Mouse (Mus musculus) activated CD4-positive, CD25-positive, alpha-beta regulatory T cell (primary cell): ENCODE results near the gene Henmt1. TPM values are rescaled to one million over a fixed set of nuclear protein-coding genes. Genes with fewer than 3 reads are reported as not detected.

Experiments
- polyA plus RNA-seq, 2 experiments: library from polyadenylated mRNA; unstranded; fragments of 100-300 nt; shearing (Covaris generic); gene quantifications; one replicate each; pipeline ENCODE4 v1.2.1; 2017

The Henmt1 gene
- under 1 TPM in 1 of 2 experiments, not detected in 1; 0.32 TPM for polyA plus RNA-seq

DNA sequence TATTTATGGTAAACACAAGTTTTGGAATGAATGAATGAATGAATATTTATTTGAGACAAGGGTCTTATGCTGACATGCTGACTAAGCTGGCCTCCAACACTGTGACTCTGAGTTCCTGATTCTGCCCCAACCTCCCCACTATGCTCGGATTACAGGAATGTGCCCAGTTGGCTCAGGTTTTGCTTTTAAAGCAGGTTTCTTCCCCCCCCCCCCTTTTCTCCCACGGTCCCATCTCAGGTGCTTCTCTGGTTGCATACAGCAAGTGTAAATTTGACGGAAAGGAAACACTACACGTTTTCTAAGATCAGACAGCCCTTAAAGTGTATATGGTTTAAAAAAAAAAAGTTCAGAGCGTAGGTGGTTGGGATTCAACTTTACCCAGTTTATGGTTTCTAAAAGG lies at the start of gene Henmt1:
TSS of gene Henmt1 (plus strand) at position 301 of the 400 bp plus-strand sequence.

DNA sequence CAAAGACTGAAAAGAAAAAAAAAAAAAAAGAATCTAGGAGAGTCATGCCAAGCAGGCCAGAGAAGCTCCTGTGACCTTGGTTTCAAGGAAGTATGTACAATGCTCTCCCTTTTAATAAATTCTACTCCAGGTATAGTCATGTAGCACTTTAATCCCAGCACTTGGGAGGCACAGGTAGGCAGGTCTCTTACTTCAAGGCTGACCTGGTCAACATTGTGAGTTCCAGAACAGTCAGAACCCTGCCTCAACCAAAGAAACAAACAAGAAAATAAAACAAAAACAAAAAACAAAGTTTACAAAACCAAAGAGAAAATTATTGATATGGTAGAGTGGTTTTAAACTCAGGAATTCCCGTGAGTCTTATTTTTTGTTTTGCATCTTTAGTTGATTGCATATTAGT lies 49.8 kb upstream of the Henmt1 start, which contains the start of gene Fndc7:
TSS of gene Fndc7 (minus strand) at position 101 of the 400 bp plus-strand sequence.

GRCm38 (mm10) chr3:108911548-108912413 lies 27.9 kb upstream of the Henmt1 start, which contains the start of gene Prpf38b:
Prpf38b (minus strand) TSS chr3:108911727.

DNA sequence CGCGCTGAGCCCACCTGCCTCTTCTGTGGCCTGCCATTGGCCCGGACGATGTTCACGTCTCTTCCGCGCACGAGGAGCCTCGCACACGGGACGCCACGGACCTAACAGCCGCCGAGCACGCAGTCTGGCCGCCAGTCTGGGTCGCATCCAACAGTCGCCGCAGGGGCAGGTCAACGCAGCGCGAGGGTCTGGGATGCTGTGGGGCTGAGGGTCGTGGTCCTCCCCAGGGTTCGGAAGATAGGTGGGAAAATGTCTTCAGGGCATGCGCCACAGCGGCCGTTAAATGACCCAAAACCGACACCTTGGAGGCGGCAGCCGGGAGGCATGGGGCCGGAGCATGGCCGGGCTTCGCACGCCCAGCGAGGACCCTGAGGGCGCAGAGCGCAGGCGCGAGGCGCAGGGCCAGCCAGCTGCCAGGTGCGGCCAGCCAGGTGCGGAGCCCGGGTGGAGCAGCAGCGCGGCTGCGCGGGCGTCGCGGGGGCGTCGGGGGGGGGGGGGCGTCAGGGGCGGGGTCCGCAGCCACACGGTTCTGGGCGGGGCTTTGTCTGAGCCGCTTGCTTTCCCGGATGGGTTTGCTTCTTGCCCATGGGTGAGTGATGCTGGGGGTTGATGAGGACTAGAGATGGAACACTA lies 444 bp downstream of the Henmt1 start, which contains the start of gene Gm9857:
TSS of gene Gm9857 (minus strand) at position 445 of the 633 bp plus-strand sequence.

Other genes starting within 250 kb of the Henmt1 start
- gene Gpsm2, start 217.6 kb upstream of the Henmt1 start, polyA plus RNA-seq, result 10 to 100 TPM; 11.0 to 16.5 TPM
- under 1 TPM in 1 of 2 experiments, not detected in 1; 0.26 TPM for gene Aknad1, start 200.2 kb upstream of the Henmt1 start, polyA plus RNA-seq
- 10 to 100 TPM; 52.1 to 54.2 TPM for gene Stxbp3, start 99.3 kb upstream of the Henmt1 start, polyA plus RNA-seq
- gene Fndc7, start 49.9 kb upstream of the Henmt1 start, polyA plus RNA-seq, result under 1 TPM; 0.25 to 0.63 TPM
- gene Prpf38b, start 28.1 kb upstream of the Henmt1 start, polyA plus RNA-seq, result 100 to 1,000 TPM; 174 to 217 TPM
- gene Gm9857, start 572 bp downstream of the Henmt1 start, polyA plus RNA-seq, result not detected
- 1 to 10 TPM; 2.9 to 4.1 TPM for gene Fam102b, start 87.7 kb downstream of the Henmt1 start, polyA plus RNA-seq
- gene Slc25a54, start 140.6 kb downstream of the Henmt1 start, polyA plus RNA-seq, result not detected
- 10 to 100 TPM; 17.2 to 22.7 TPM for gene Slc25a24, start 183.3 kb downstream of the Henmt1 start, polyA plus RNA-seq